Mouse (Mus musculus) cortical plate, adult 2 months (tissue): ENCODE data around the gene Fgd3.

Experiments
- CTCF ChIP-seq: fragments of 200-500 bp; IDR thresholded peaks from 2 replicates; pipeline ENCODE4 v1.5.1; 2011; ENCODE audit warnings: mild to moderate bottlenecking, control low read depth, low read length; ENCODE audit not compliant: insufficient read depth; ENCODE audit errors: extremely low read depth
- POLR2A ChIP-seq: fragments of 200-500 bp; IDR thresholded peaks from 2 replicates; pipeline ENCODE4 v1.6.1; 2011; ENCODE audit warnings: mild to moderate bottlenecking, low read length, control low read depth; ENCODE audit not compliant: insufficient read depth; ENCODE audit errors: extremely low read depth

GRCm38 (mm10) chr13:49326246-49327206 is 6.4 kb upstream of the Fgd3 start:
- TF ChIP-seq POLR2A: no peak
- TF ChIP-seq CTCF: peak; percentile 48; the same call in 1 of the 2 replicates
